Mouse (Mus musculus): ENCODE results near the gene Nanog. TPM values are rescaled to one million over a fixed set of nuclear protein-coding genes. Genes with fewer than 3 reads are reported as not detected.

The Nanog gene
- polyA plus RNA-seq, 1 experiment from 2014 or later, result 0.23 TPM

DNA sequence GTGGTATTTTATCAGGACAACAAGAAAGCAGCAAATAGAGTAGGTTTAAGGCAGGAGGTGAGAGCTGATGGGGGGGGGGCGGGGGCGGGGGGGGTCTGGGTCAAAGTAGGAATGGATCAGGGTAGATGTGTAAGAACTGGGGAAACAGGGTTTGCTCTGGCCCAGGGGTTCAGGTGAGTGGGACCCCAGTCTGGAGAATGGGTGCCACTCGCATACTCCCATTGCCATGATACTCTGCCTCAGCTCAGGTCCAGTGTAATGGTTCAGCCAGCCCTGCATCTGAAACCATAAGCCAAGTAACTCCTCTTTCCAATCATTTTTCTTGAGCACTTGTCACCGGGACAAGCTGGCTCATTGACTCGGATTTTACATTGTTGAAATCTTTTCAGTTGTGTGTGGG lies 38.5 kb upstream of the Nanog start:
- Histone ChIP-seq H3K4me2 (no peak overlapping the region), H3K27ac (ENCODE audit: low read depth, low read length) (no peak overlapping the region), H3K9me3 (replicated peaks; ENCODE audit: control insufficient read depth, low read length) (no peaks in the 10 kb centered on the region), H3K9ac (ENCODE audit: low read depth, low read length) (no peak overlapping the region), H3K27me3 (ENCODE audit: control insufficient read depth, insufficient read depth, low read length) (0 out of 2 replicates have a peak, but pooled peaks cover under 1% of the 10 kb centered on the region), H3K36me3 (ENCODE audit: control insufficient read depth, insufficient read depth, low read length) (no peaks in the 10 kb centered on the region), H3K4me3 (ENCODE audit: low read depth, low read length) (no peak overlapping the region), H3K4me1 (ENCODE audit: control insufficient read depth, insufficient read depth, low read length) (0 out of 2 replicates have a peak, but pooled peaks cover 2% of the 10 kb centered on the region)
- 75% methylated on average over 5 of the region's 5 CpGs for WGBS (ENCODE audit: insufficient replicate concordance)
- ATAC-seq (replicated peaks; ENCODE audit: insufficient number of reproducible peaks, low FRiP score, low TSS enrichment), result no peak

GRCm38 (mm10) chr6:122669406-122670200 lies 37.7 kb upstream of the Nanog start:
- Histone ChIP-seq H3K36me3 (ENCODE audit: control insufficient read depth, insufficient read depth, low read length) (no peaks in the 10 kb centered on the region), H3K9ac (ENCODE audit: low read depth, low read length) (no peak overlapping the region), H3K4me2 (peak overlapping the region; percentile 74)

GRCm38 (mm10) chr6:122670201-122670551 lies 37.1 kb upstream of the Nanog start:
- no peaks in the 10 kb centered on the region for H3K27me3 ChIP-seq (ENCODE audit: control insufficient read depth, insufficient read depth, low read length)
- no peak for ATAC-seq (replicated peaks; ENCODE audit: insufficient number of reproducible peaks, low FRiP score, low TSS enrichment)
- H3K4me2 ChIP-seq, result peak overlapping the region; percentile 74
- WGBS (ENCODE audit: insufficient replicate concordance), result 27% methylated on average over 10 of the region's 10 CpGs
- H3K4me1 ChIP-seq (ENCODE audit: control insufficient read depth, insufficient read depth, low read length), result 0 out of 2 replicates have a peak, but pooled peaks cover 2% of the 10 kb centered on the region
- H3K36me3 ChIP-seq (ENCODE audit: control insufficient read depth, insufficient read depth, low read length), result no peaks in the 10 kb centered on the region
- H3K9me3 ChIP-seq (replicated peaks; ENCODE audit: control insufficient read depth, low read length), result no peaks in the 10 kb centered on the region
- H3K4me3 ChIP-seq (ENCODE audit: low read depth, low read length), result peak overlapping the region; percentile 48
- H3K9ac ChIP-seq (ENCODE audit: low read depth, low read length), result 0 out of 2 replicates have a peak overlapping the region, but pooled peaks have one; percentile 22
- no peak overlapping the region for H3K27ac ChIP-seq (ENCODE audit: low read depth, low read length)

More at GRCm38 (mm10) chr6:122669406-122670200, 37.7 kb upstream of the Nanog start:
- no peaks in the 10 kb centered on the region for H3K27me3 ChIP-seq (ENCODE audit: control insufficient read depth, insufficient read depth, low read length)
- peak overlapping the region; percentile 48 for H3K4me3 ChIP-seq (ENCODE audit: low read depth, low read length)
- WGBS (ENCODE audit: insufficient replicate concordance), result 7% methylated on average over 19 of the region's 19 CpGs
- H3K27ac ChIP-seq (ENCODE audit: low read depth, low read length), result no peak overlapping the region
- 0 out of 2 replicates have a peak, but pooled peaks cover 2% of the 10 kb centered on the region for H3K4me1 ChIP-seq (ENCODE audit: control insufficient read depth, insufficient read depth, low read length)
- ATAC-seq (replicated peaks; ENCODE audit: insufficient number of reproducible peaks, low FRiP score, low TSS enrichment), result peak; percentile 67
- no peaks in the 10 kb centered on the region for H3K9me3 ChIP-seq (replicated peaks; ENCODE audit: control insufficient read depth, low read length)

GRCm38 (mm10) chr6:122670841-122671240 lies 36.4 kb upstream of the Nanog start:
- no peak for ATAC-seq (replicated peaks; ENCODE audit: insufficient number of reproducible peaks, low FRiP score, low TSS enrichment)
- H3K9ac ChIP-seq (ENCODE audit: low read depth, low read length), result no peak overlapping the region
- H3K4me2 ChIP-seq, result no peak overlapping the region
- no peaks in the 10 kb centered on the region for H3K36me3 ChIP-seq (ENCODE audit: control insufficient read depth, insufficient read depth, low read length)
- no peak overlapping the region for H3K4me3 ChIP-seq (ENCODE audit: low read depth, low read length)
- H3K9me3 ChIP-seq (replicated peaks; ENCODE audit: control insufficient read depth, low read length), result no peaks in the 10 kb centered on the region
- H3K4me1 ChIP-seq (ENCODE audit: control insufficient read depth, insufficient read depth, low read length), result 0 out of 2 replicates have a peak, but pooled peaks cover 2% of the 10 kb centered on the region
- no peaks in the 10 kb centered on the region for H3K27me3 ChIP-seq (ENCODE audit: control insufficient read depth, insufficient read depth, low read length)
- H3K27ac ChIP-seq (ENCODE audit: low read depth, low read length), result no peak overlapping the region
- WGBS (ENCODE audit: insufficient replicate concordance), result 92% methylated on average over 4 of the region's 4 CpGs

DNA sequence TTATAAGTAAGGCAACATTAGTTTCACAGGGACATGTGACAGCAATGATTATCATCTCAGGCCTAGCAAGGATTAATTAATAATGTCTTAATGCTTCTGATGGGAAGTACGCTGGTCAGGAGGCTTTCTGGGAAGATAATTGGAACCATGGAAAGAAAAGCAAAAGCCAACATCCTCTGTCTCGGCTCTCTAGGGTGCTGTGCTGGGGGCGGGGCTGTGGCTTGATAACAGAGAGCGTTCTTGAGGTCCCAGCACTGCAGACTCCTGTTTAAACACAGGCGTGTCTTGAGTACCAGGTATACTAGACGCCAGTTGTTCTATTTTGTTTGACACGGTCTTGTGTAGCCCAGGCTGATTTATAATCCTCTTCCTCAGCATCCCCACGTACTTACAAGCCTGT lies 34.5 kb upstream of the Nanog start:
- Histone ChIP-seq H3K27ac (ENCODE audit: low read depth, low read length) (no peak overlapping the region), H3K27me3 (ENCODE audit: control insufficient read depth, insufficient read depth, low read length) (no peaks in the 10 kb centered on the region), H3K4me2 (no peak overlapping the region), H3K36me3 (ENCODE audit: control insufficient read depth, insufficient read depth, low read length) (no peaks in the 10 kb centered on the region), H3K9me3 (replicated peaks; ENCODE audit: control insufficient read depth, low read length) (no peaks in the 10 kb centered on the region), H3K9ac (ENCODE audit: low read depth, low read length) (no peak overlapping the region), H3K4me1 (ENCODE audit: control insufficient read depth, insufficient read depth, low read length) (no peaks in the 10 kb centered on the region), H3K4me3 (ENCODE audit: low read depth, low read length) (no peak overlapping the region)
- ATAC-seq (replicated peaks; ENCODE audit: insufficient number of reproducible peaks, low FRiP score, low TSS enrichment), result no peak
- WGBS (ENCODE audit: insufficient replicate concordance), result 27% methylated on average over 8 of the region's 8 CpGs

DNA sequence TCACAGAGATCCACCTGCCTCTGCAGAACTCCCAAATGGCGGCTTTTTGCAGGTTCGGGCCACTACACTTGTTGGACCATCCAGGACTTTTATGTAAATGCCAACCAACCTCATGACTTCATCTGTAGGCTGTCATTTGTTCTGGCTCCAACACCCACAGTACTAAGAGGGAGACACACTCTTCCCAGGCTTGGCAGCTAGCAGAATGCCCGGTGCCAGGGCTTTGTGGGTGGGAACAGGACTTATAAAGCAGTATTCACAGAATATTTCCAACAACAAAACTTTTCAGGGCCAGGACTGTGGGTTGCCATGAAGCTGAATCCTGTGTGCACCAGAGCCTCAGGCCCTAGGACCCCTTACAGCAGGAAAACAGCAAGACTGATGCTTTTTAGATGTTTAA lies 24.6 kb upstream of the Nanog start:
- no peak overlapping the region for H3K27ac ChIP-seq (ENCODE audit: low read depth, low read length)
- H3K4me2 ChIP-seq, result no peak overlapping the region
- H3K9ac ChIP-seq (ENCODE audit: low read depth, low read length), result no peak overlapping the region
- H3K4me3 ChIP-seq (ENCODE audit: low read depth, low read length), result no peak overlapping the region
- 81% methylated on average over 3 of the region's 3 CpGs for WGBS (ENCODE audit: insufficient replicate concordance)
- ATAC-seq (replicated peaks; ENCODE audit: insufficient number of reproducible peaks, low FRiP score, low TSS enrichment), result no peak
- H3K4me1 ChIP-seq (ENCODE audit: control insufficient read depth, insufficient read depth, low read length), result no peaks in the 10 kb centered on the region
- H3K27me3 ChIP-seq (ENCODE audit: control insufficient read depth, insufficient read depth, low read length), result no peaks in the 10 kb centered on the region
- no peaks in the 10 kb centered on the region for H3K36me3 ChIP-seq (ENCODE audit: control insufficient read depth, insufficient read depth, low read length)
- no peaks in the 10 kb centered on the region for H3K9me3 ChIP-seq (replicated peaks; ENCODE audit: control insufficient read depth, low read length)

DNA sequence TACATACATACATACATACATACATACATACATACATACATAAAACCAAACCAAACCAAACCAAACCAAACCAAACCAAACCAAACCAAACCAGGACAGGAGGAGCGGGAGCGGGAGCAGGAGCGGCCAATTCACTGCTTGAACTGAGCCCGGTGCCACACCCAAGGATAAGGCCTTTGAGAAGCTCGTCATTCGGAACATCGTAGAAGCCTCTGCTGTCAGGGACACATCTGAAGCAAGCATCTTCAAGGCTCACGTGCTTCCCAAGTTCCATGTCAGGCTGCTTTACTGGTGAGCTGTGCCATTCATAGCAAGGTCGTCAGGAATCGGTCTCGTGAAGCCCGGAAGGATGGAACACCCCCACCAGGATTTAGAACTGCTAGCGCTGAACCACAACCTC lies 20.6 kb upstream of the Nanog start:
- Histone ChIP-seq H3K9me3 (replicated peaks; ENCODE audit: control insufficient read depth, low read length) (no peaks in the 10 kb centered on the region), H3K4me3 (ENCODE audit: low read depth, low read length) (no peak overlapping the region), H3K9ac (ENCODE audit: low read depth, low read length) (no peak overlapping the region), H3K27ac (ENCODE audit: low read depth, low read length) (no peak overlapping the region), H3K4me2 (no peak overlapping the region), H3K27me3 (ENCODE audit: control insufficient read depth, insufficient read depth, low read length) (no peaks in the 10 kb centered on the region), H3K4me1 (ENCODE audit: control insufficient read depth, insufficient read depth, low read length) (no peaks in the 10 kb centered on the region), H3K36me3 (ENCODE audit: control insufficient read depth, insufficient read depth, low read length) (no peaks in the 10 kb centered on the region)
- ATAC-seq (replicated peaks; ENCODE audit: insufficient number of reproducible peaks, low FRiP score, low TSS enrichment), result no peak
- 83% methylated on average over 13 of the region's 13 CpGs for WGBS (ENCODE audit: insufficient replicate concordance)

DNA sequence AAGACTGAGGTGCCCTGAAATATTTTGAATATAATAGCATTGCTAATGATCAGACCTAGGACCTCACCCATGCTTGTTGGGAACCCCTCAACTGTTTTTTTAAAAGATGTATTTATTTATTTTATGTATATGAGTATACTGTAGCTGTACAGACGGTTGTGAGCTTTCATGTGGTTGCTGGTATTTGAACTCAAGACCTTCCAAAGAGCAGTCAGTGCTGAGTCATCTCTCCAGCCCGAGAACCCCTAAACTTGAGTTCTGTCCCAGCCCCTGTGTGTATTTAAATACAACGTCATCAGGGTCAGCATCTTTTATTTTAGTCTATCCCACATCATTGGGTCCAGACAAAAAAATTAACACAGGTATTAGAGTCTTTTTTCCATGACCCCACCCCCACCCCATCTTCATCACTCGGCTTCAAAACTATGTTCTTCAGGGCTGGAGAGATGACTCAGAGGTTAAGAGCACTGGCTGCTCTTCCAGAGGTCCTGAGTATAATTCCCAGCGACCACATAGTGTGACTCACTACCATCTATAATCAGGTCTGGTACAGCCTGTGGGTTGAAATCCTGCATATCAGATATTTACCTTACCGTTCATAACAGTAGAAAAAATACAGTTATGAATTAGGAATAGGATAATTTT lies 17.8 kb upstream of the Nanog start:
- ATAC-seq (replicated peaks; ENCODE audit: insufficient number of reproducible peaks, low FRiP score, low TSS enrichment), result no peak
- H3K36me3 ChIP-seq (ENCODE audit: control insufficient read depth, insufficient read depth, low read length), result no peaks in the 10 kb centered on the region
- no peak overlapping the region for H3K4me3 ChIP-seq (ENCODE audit: low read depth, low read length)
- no peak overlapping the region for H3K4me2 ChIP-seq
- H3K9me3 ChIP-seq (replicated peaks; ENCODE audit: control insufficient read depth, low read length), result no peaks in the 10 kb centered on the region
- H3K9ac ChIP-seq (ENCODE audit: low read depth, low read length), result no peak overlapping the region
- WGBS (ENCODE audit: insufficient replicate concordance), result 75% methylated on average over 6 of the region's 6 CpGs
- no peak overlapping the region for H3K27ac ChIP-seq (ENCODE audit: low read depth, low read length)
- H3K4me1 ChIP-seq (ENCODE audit: control insufficient read depth, insufficient read depth, low read length), result no peaks in the 10 kb centered on the region
- no peaks in the 10 kb centered on the region for H3K27me3 ChIP-seq (ENCODE audit: control insufficient read depth, insufficient read depth, low read length)
